Mouse (Mus musculus) B cell, adult 2 months (primary cell): Measurements from ENCODE around the gene Vma21-ps.
"Not testable (repeated sequence)": the region's sequence is repeated elsewhere in the genome, so short reads cannot be mapped to it uniquely, and the experiment has no call there.

Experiments used
- DNase-seq, 2 experiments: peaks; one replicate each; pipeline ENCODE4 v3.0.0; 2022

Vma21-ps gene

GRCm38 (mm10) chr4:52497144-52497543 lies at the start of gene Vma21-ps:
Gene Vma21-ps, minus strand, starts transcription at chr4:52497244.
- not testable (repeated sequence) for DNase-seq

- DNase-seq = no peak
These were observed 46.0 kb upstream of the Vma21-ps start for GRCm38 (mm10) chr4:52543001-52543400.

- no peak for DNase-seq
These were observed 33.6 kb upstream of the Vma21-ps start for GRCm38 (mm10) chr4:52530636-52531035.

GRCm38 (mm10) chr4:52526464-52526863 lies 29.4 kb upstream of the Vma21-ps start:
- no peak for DNase-seq

GRCm38 (mm10) chr4:52519301-52519700 lies 22.3 kb upstream of the Vma21-ps start:
- DNase-seq = no peak

GRCm38 (mm10) chr4:52517580-52517979 lies 20.5 kb upstream of the Vma21-ps start:
- no peak for DNase-seq

- no peak for DNase-seq
These were observed 9.6 kb downstream of the Vma21-ps start for GRCm38 (mm10) chr4:52487486-52487885.

GRCm38 (mm10) chr4:52473431-52473830 lies 23.6 kb downstream of the Vma21-ps start:
- DNase-seq = no peak

- no peak for DNase-seq
These were observed 35.7 kb downstream of the Vma21-ps start for GRCm38 (mm10) chr4:52461321-52461720.

GRCm38 (mm10) chr4:52459726-52460125 lies 37.3 kb downstream of the Vma21-ps start:
- DNase-seq = peak; percentile 9 to 26
